In the genomic region with DNA sequence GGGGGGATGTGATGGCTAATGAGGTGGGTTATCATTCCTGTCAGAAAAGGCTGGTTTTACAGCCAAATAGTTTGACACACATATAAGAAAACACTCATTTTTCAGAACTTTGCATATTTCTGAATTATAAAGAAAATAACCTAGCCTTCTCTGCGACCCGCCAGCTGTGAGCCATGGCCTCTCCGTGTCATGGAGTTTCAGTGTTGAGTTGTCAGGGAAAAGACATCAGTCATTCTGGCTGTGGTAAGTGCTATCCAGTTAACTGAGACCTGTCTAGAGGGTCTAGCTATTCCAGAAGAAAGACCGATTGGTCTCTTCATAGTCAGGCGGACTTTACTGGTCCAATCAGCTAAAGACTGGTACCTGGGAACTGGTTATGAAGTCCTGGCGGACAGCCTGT, we compare ENCODE assay signal across 18 mouse cellular contexts.
DNase-seq lines count a peak whose midpoint lies in the region; ATAC-seq and TF ChIP-seq lines count a peak whose summit lies in the region.
"Had no signal": no experiment of that assay in that cellular context is flagged by ENCODE, and none has a peak within 500 bp of the region (broad histone marks: within the 10 kb centered on the region; RNA-seq: fewer than 3 reads in every experiment).

No protein-coding gene starts in this region.

- H3K79me2 ChIP-seq in heart, adult 2 months (replicated peaks; ENCODE audit: control insufficient read depth, insufficient read depth, low read length), result no peaks in the 10 kb centered on the region

- H3K9me3 ChIP-seq in heart, embryonic 15.5 days (replicated peaks), result no peaks in the 10 kb centered on the region
- H3K9me3 ChIP-seq in lung, embryonic 15.5 days, result no peaks in the 10 kb centered on the region
- H3K9me3 ChIP-seq: embryonic facial prominence, embryonic 13.5 days; forebrain, embryonic 13.5 days; hindbrain, embryonic 12.5 days had no signal

- 95% methylated on average over 6 of the region's 6 CpGs for WGBS in heart, adult 2 months
- WGBS in heart, embryonic 15.5 days, result 91% methylated on average over 6 of the region's 6 CpGs
- 64% methylated on average over 6 of the region's 6 CpGs for WGBS in lung, embryonic 15.5 days

- no peak overlapping the region for H3K9ac ChIP-seq in heart, adult 2 months (ENCODE audit: low read depth, low read length)
- no peak overlapping the region for H3K9ac ChIP-seq in heart, embryonic 15.5 days
- no peak overlapping the region for H3K9ac ChIP-seq in lung, embryonic 15.5 days
- H3K9ac ChIP-seq: embryonic facial prominence, embryonic 13.5 days; forebrain, embryonic 13.5 days; hindbrain, embryonic 12.5 days had no signal

- no peak for TF ChIP-seq CTCF in heart, adult 2 months (IDR thresholded peaks at IDR 0.05)

- no peaks in the 10 kb centered on the region for H3K27me3 ChIP-seq in heart, adult 2 months (ENCODE audit: control insufficient read depth, insufficient read depth, low read length)
- H3K27me3 ChIP-seq in heart, embryonic 15.5 days, result no peaks in the 10 kb centered on the region
- no peaks in the 10 kb centered on the region for H3K27me3 ChIP-seq in lung, embryonic 15.5 days
- H3K27me3 ChIP-seq: embryonic facial prominence, embryonic 13.5 days; forebrain, embryonic 13.5 days; hindbrain, embryonic 12.5 days had no signal

- no peak overlapping the region for H3K4me2 ChIP-seq in heart, embryonic 15.5 days
- H3K4me2 ChIP-seq in lung, embryonic 15.5 days, result no peak overlapping the region
- H3K4me2 ChIP-seq: embryonic facial prominence, embryonic 13.5 days; forebrain, embryonic 13.5 days; hindbrain, embryonic 12.5 days had no signal

- DNase-seq in heart, adult 2 months, result peak in 1 of 2 experiments; percentile 11
- DNase-seq in heart, postnatal 25 days (ENCODE audit: low spot score), result no peak
- no peak for DNase-seq in heart, postnatal 36 days
- DNase-seq in lung, postnatal 14 days, result no peak
- peak; percentile 7 for DNase-seq in urinary bladder, adult 2 months (ENCODE audit: low spot score)
- DNase-seq in urinary bladder, postnatal 25 days (ENCODE audit: low spot score), result no peak
- DNase-seq: adrenal gland, adult 2 months; adrenal gland, postnatal 25 days; cerebellum, adult 9-11 months; cerebellum, postnatal 36 days had no signal

- H3K4me1 ChIP-seq in heart, adult 2 months (ENCODE audit: control insufficient read depth, insufficient read depth, low read length), result peaks cover 3% of the 10 kb centered on the region
- peaks cover 30% of the 10 kb centered on the region for H3K4me1 ChIP-seq in heart, embryonic 15.5 days (replicated peaks)
- peaks cover 11% of the 10 kb centered on the region; the same call in 1 of the 2 replicates for H3K4me1 ChIP-seq in lung, embryonic 15.5 days
- H3K4me1 ChIP-seq: forebrain, embryonic 13.5 days; hindbrain, embryonic 12.5 days had no signal

- H3K27ac ChIP-seq in heart, adult 2 months, result peak overlapping the region; percentile 97; the same call in 1 of the 2 replicates
- peak overlapping the region; percentile 97 for H3K27ac ChIP-seq in heart, embryonic 15.5 days
- H3K27ac ChIP-seq in lung, embryonic 15.5 days, result peak overlapping the region; percentile 66
- H3K27ac ChIP-seq: embryonic facial prominence, embryonic 13.5 days; forebrain, embryonic 13.5 days; hindbrain, embryonic 12.5 days had no signal

- H3K36me3 ChIP-seq in heart, adult 2 months (ENCODE audit: control insufficient read depth, insufficient read depth, low read length), result no peaks in the 10 kb centered on the region; the same call in 1 of the 2 replicates
- H3K36me3 ChIP-seq in heart, embryonic 15.5 days, result no peaks in the 10 kb centered on the region
- no peaks in the 10 kb centered on the region for H3K36me3 ChIP-seq in lung, embryonic 15.5 days
- H3K36me3 ChIP-seq: hindbrain, embryonic 12.5 days had no signal

- H3K4me3 ChIP-seq in heart, adult 2 months, result no peak overlapping the region
- H3K4me3 ChIP-seq in heart, embryonic 15.5 days, result no peak overlapping the region
- H3K4me3 ChIP-seq in lung, embryonic 15.5 days, result no peak overlapping the region
- H3K4me3 ChIP-seq: embryonic facial prominence, embryonic 13.5 days; forebrain, embryonic 13.5 days; hindbrain, embryonic 12.5 days had no signal

- no peak for ATAC-seq in heart, embryonic 15.5 days (replicated peaks; ENCODE audit: insufficient number of reproducible peaks, insufficient read depth, low FRiP score, low read depth)
- ATAC-seq in lung, embryonic 15.5 days (ENCODE audit: borderline replicate concordance, extremely low read depth, low FRiP score, low TSS enrichment), result peak; percentile 31; the same call in 1 of the 2 replicates
- ATAC-seq: forebrain, embryonic 13.5 days; hindbrain, embryonic 16.5 days; inflammation-experienced regulatory T-cells, adult 6 months; intestine, postnatal 0 days had no signal

- no peak for TF ChIP-seq POLR2A in heart, adult 2 months (IDR thresholded peaks at IDR 0.05; ENCODE audit: insufficient read depth, low read depth, low read length)

- intact Hi-C loops in heart, adult 2 months (cut with DNase I), result no loop called here
- intact Hi-C loops in heart, postnatal 25 days (cut with DNase I), result no loop called here
- intact Hi-C loops in heart, postnatal 36 days (cut with DNase I), result loop anchor here (10.0 kb wide), 1 partner anchor 590 kb away; no protein-coding TSS in a partner anchor

- no peak for TF ChIP-seq EP300 in heart, adult 2 months (IDR thresholded peaks at IDR 0.05; ENCODE audit: insufficient read depth, low read depth, low read length)
